Mouse (Mus musculus): ENCODE data around the gene Prkacb. TPM values are rescaled to one million over a fixed set of nuclear protein-coding genes. Genes with fewer than 3 reads are reported as not detected.

The Prkacb gene
- polyA plus RNA-seq, 1 experiment = 10.1 TPM

- no peak for DNase-seq (ENCODE audit: low read depth, low spot score)
- 8% methylated on average over 13 of the region's 13 CpGs for WGBS
Measured at GRCm38 (mm10) chr3:146682140-146682651, 130.6 kb downstream of the Prkacb start.

GRCm38 (mm10) chr3:146681696-146682095 lies 131.1 kb downstream of the Prkacb start:
- WGBS = 13% methylated on average over 8 of the region's 8 CpGs
- no peak for DNase-seq (ENCODE audit: low read depth, low spot score)

GRCm38 (mm10) chr3:146680625-146681024 lies 132.2 kb downstream of the Prkacb start:
- DNase-seq (ENCODE audit: low read depth, low spot score) = no peak
- WGBS = 94% methylated on average over 13 of the region's 13 CpGs

- no peak for DNase-seq (ENCODE audit: low read depth, low spot score)
- WGBS = 92% methylated on average over 16 of the region's 16 CpGs
Measured at GRCm38 (mm10) chr3:146679646-146680045, 133.1 kb downstream of the Prkacb start.

Other genes starting within 250 kb of the Prkacb start
- gene Uox, start 242.6 kb downstream of the Prkacb start, polyA plus RNA-seq (2012; rRNA removed) = 0.11 and 0.23 TPM in 2 replicates
- gene Dnase2b, start 197.4 kb downstream of the Prkacb start, polyA plus RNA-seq (2012; rRNA removed) = not detected in 2 replicates
- gene 4930503B20Rik, start 161.7 kb downstream of the Prkacb start, polyA plus RNA-seq (2012; rRNA removed) = not detected in 2 replicates
- 0.31 TPM in 1 of 2 replicates, not detected in the other for gene Samd13, start 127.4 kb downstream of the Prkacb start, polyA plus RNA-seq (2012; rRNA removed)
- gene Ttll7, start 39.4 kb upstream of the Prkacb start, polyA plus RNA-seq (2012; rRNA removed) = 1.4 and 2.2 TPM in 2 replicates